Mouse (Mus musculus) kidney, embryonic 15.5 days (tissue): Measurements from ENCODE around the gene Tmco1. TPM values are rescaled to one million over a fixed set of nuclear protein-coding genes. Genes with fewer than 3 reads are reported as not detected.
A peak's percentile ranks its signal among the peaks of the same experiment; 100 is the strongest.
"Not testable (repeated sequence)": the region's sequence is repeated elsewhere in the genome, so short reads cannot be mapped to it uniquely, and the experiment has no call there.

Experiments used
- ATAC-seq: fragments of 200-750 bp; cut with Nextera tagmentation; replicated peaks from 2 replicates; pipeline ENCODE4 v1.8.0; 2017; ENCODE audit warnings: moderate TSS enrichment; ENCODE audit not compliant: low FRiP score
- H3K27ac ChIP-seq: fragments of 300-500 bp; sonication (generic); 2 replicates; pipeline ENCODE4 v1.5.1; 2015; ENCODE audit warnings: mild to moderate bottlenecking, inconsistent platforms
- H3K27me3 ChIP-seq: fragments of 300-500 bp; sonication (generic); 2 replicates; pipeline ENCODE4 v1.6.1; 2015; ENCODE audit warnings: inconsistent platforms
- H3K36me3 ChIP-seq: fragments of 300-500 bp; sonication (generic); 2 replicates; pipeline ENCODE4 v1.6.1; 2015; ENCODE audit warnings: inconsistent platforms
- H3K4me1 ChIP-seq: fragments of 300-500 bp; sonication (generic); 2 replicates; pipeline ENCODE4 v1.6.1; 2015; ENCODE audit warnings: inconsistent platforms
- H3K4me2 ChIP-seq: fragments of 300-500 bp; sonication (generic); 2 replicates; pipeline ENCODE4 v1.6.1; 2015; ENCODE audit warnings: moderate library complexity, mild to moderate bottlenecking, inconsistent platforms
- H3K4me3 ChIP-seq: fragments of 300-500 bp; sonication (generic); replicated peaks from 2 replicates; pipeline ENCODE4 v1.5.1; 2015; ENCODE audit warnings: mild to moderate bottlenecking, inconsistent platforms
- H3K9ac ChIP-seq: fragments of 300-500 bp; sonication (generic); 2 replicates; pipeline ENCODE4 v1.6.1; 2015; ENCODE audit warnings: mild to moderate bottlenecking, inconsistent platforms
- H3K9me3 ChIP-seq: fragments of 300-500 bp; sonication (generic); replicated peaks from 2 replicates; pipeline ENCODE4 v1.6.1; 2016; ENCODE audit warnings: inconsistent platforms
- whole genome bisulfite sequencing: fragments of 180-500 bp; shearing (Covaris S2); methylation state at CpG from one replicate; pipeline ENCODE4 v1.1.7; 2015; ENCODE audit warnings: mixed read lengths; 5-methylcytosine and 5-hydroxymethylcytosine counted together
- polyA plus RNA-seq: library from polyadenylated mRNA; unstranded; fragments of >200 nt; fragmentation: Nextera tagmentation; extraction: Ambion mirVana; gene quantifications from 2 replicates; pipeline ENCODE4 v1.2.1, GENCODE M21; 2015

The Tmco1 gene
- polyA plus RNA-seq, 1 experiment from 2014 or later: 98.1 TPM

DNA sequence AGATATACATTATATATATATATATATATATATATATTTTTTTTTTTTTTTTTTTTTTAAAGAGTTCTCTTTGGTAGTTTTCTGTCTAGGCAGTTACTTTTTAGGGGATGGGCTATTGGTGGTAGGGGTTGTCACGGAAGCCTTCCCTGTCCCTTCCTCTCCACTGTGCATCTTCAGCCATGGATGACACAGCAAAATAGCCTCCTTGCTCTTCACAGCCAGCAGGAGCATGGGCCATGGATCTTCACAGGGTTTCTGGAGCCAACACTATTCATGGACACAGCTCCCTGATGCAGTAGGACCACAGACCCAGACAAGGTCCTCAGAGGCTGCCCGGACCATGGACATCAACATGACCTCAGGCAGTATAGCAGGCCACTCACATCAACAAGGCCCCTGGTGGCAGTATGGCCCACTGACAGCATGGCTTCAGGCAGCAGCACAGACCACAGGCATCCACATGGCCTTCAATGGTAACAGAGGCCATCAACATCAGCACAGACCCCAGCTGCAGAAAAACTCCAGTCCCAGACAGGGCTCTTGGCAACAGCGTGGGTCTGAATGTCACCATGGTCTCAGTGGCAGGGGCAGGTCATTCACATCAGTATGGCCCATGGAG, 32.8 kb downstream of the Tmco1 start:
- Histone ChIP-seq H3K4me2 (peak overlapping the region; percentile 89; the same call in 1 of the 2 replicates), H3K9me3 (no peaks in the 10 kb centered on the region), H3K9ac (no peak overlapping the region), H3K4me1 (0 out of 2 replicates have a peak, but pooled peaks cover 5% of the 10 kb centered on the region), H3K27me3 (peaks cover 12% of the 10 kb centered on the region; the same call in 1 of the 2 replicates), H3K36me3 (no peaks in the 10 kb centered on the region), H3K4me3 (no peak overlapping the region), H3K27ac (no peak overlapping the region)
- no peak for ATAC-seq
- WGBS: 89% methylated on average over 3 of the region's 3 CpGs

DNA sequence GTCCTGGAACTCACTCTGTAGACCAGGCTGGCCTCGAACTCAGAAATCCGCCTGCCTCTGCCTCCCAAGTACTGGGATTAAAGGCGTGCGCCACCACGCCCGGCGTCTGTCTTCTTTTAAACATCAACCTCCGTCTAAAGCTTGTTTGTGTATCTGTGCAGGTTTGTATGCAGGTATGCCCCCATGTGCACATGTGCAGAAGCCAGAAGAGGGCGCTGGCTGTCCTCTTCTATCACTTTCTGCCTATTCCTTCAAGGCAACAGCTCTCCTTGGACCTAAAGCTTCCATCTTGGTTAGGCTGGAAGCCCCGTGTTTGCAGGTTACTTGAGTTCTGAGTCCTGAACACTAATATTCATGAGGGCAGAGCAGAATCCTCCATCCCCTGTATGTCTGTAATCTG, 34.7 kb downstream of the Tmco1 start:
- no peak for ATAC-seq
- Histone ChIP-seq H3K4me1 (0 out of 2 replicates have a peak, but pooled peaks cover 5% of the 10 kb centered on the region), H3K4me3 (no peak overlapping the region), H3K4me2 (no peak overlapping the region), H3K9ac (no peak overlapping the region), H3K36me3 (no peaks in the 10 kb centered on the region), H3K27me3 (peaks cover 12% of the 10 kb centered on the region; the same call in 1 of the 2 replicates), H3K27ac (no peak overlapping the region), H3K9me3 (no peaks in the 10 kb centered on the region)
- WGBS: 91% methylated on average over 10 of the region's 10 CpGs

DNA sequence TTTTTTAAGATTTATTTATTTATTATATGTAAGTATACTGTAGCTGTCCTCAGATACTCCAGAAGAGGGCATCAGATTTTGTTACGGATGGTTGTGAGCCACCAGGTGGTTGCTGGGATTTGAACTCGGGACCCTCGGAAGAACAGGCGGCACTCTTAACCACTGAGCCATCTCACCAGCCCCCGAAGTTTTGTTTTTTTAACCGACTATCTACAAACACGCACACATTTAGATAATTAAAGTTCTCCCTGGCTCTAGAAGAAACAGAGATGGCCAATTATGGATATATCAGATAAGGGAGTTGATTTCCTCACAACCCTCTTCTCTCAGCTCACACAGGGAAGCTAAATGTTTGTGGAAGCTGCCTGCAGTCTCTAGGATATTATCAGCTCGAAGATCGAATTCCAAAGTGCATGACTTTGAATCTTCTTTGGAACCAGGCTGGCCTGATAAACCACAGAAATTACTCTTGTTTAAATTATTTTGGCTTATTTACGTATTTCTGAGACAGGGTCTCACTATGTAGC, 37.9 kb downstream of the Tmco1 start:
- H3K4me1 ChIP-seq, H3K27ac ChIP-seq, H3K36me3 ChIP-seq, H3K9ac ChIP-seq, H3K4me2 ChIP-seq, ATAC-seq, H3K4me3 ChIP-seq, H3K9me3 ChIP-seq, H3K27me3 ChIP-seq: not testable (repeated sequence)
- 86% methylated on average over 10 of the region's 10 CpGs for WGBS

DNA sequence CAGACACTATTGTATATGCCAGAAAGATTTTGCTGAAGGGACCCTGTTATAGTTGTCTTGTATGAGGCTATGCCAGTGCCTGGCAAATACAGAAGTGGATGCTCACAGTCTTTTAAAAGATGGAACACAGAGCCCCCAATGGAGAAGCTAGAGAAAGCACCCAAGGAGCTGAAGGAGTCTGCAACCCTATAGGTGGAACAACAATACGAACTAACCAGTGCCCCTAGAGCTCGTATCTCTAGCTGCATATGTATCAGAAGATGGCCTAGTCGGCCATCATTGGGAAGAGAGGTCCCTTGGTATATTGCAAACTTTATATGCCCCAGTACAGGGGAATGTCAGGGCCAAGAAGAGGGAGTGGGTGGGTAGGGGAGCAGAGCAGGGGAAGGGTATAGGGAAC, 41.0 kb downstream of the Tmco1 start:
- H3K4me3 ChIP-seq, H3K9me3 ChIP-seq, H3K27me3 ChIP-seq, ATAC-seq, H3K27ac ChIP-seq, H3K36me3 ChIP-seq, H3K9ac ChIP-seq, H3K4me1 ChIP-seq: not testable (repeated sequence)
- 70% methylated on average over 3 of the region's 3 CpGs for WGBS
- H3K4me2 ChIP-seq: peak overlapping the region; percentile 88; the same call in 1 of the 2 replicates

DNA sequence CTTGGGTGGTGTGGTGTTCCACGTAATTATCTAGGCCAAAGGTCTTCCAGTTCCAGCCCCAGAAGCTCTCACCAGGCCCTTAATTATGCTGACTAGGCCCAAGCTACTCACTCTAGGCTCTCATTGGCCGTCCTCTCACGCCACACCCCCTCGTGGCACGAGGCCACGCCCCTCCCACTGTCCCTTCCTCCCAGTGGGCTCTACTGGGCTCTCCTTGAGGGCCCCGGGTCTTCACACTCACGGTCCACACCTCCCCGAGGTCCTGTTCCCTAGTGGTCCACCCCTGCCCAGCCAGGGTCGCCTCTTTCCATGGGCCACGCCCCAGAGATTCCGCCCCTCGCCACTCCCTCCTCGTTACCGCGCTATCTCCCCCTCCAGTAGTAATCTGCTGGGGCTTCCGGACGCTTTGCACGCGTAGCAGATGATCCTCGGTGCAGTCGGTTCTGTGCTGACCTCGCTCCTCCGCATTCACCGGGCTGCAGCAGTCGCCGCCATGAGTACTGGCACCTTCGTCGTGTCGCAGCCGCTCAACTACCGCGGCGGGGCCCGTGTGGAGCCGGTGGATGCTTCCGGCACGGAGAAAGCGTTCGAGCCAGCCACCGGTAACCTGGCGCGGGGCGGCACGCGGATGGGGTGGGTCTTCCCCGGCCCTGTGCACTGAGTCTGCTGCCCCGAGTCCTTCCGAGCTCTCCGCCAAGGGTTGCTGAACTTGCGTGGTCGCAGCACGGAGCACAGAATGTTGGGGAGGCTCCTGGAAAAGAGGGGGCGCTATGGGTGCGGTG, 41.8 kb downstream of the Tmco1 start, which contains the start of gene Aldh9a1:
TSS of gene Aldh9a1 (plus strand) at position 177 of the 782 bp plus-strand sequence.
- ATAC-seq: peak; percentile 99
- Histone ChIP-seq H3K27ac (peak within 1 kb of the TSS; percentile 85), H3K9ac (peak within 1 kb of the TSS; percentile 67), H3K4me3 (peak within 1 kb of the TSS; percentile 70), H3K27me3 (no peaks in the 10 kb centered on the region), H3K36me3 (peaks cover 15% of the 10 kb centered on the region), H3K4me1 (peaks cover 9% of the 10 kb centered on the region), H3K9me3 (no peaks in the 10 kb centered on the region), H3K4me2 (peak within 1 kb of the TSS; percentile 88)
- under 1% methylated on average over 55 of the region's 55 CpGs for WGBS

DNA sequence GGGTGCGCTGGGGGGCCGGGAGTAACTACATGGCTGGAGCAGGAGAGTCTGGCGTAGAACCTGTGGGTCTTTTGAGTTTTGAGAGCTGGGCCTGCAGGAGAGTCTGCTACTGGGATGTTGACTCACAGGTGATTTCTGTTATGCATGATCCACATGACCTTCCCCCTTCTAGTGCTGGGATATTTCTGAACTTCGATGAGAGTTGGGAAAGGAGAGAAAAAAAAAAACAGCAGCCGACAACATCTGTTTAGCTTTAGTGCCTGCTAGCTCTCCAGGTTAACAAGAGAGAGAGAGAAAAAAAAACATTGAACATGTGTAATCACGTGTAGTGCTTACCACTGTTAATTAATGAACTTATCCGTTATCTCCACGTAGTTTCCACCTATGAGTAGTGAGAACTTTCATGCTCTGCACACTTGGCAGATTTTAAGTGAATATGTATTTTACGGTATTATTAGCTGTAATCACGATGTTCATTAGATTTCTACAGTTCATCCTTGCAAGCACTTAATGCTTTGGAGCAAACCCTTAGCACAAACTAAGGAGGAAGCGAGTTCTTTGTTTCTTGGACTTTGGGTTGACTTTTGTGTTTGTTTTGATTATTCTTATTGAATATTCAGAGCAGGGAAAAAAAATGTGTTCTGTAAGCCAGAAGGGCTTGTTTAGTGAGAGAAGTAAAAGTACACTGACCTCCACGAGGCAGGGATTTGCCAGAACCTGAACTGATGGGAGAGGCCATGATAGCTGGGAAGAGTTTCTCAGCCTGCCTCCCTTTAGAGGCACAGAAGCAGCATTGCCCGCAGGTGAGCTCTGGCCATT, 42.6 kb downstream of the Tmco1 start:
- H3K4me2 ChIP-seq: peak overlapping the region; percentile 88
- WGBS: 31% methylated on average over 13 of the region's 13 CpGs
- no peaks in the 10 kb centered on the region for H3K9me3 ChIP-seq
- peak overlapping the region; percentile 67 for H3K9ac ChIP-seq
- H3K4me3 ChIP-seq: peak overlapping the region; percentile 70
- peak overlapping the region; percentile 85; the same call in 1 of the 2 replicates for H3K27ac ChIP-seq
- peaks cover 23% of the 10 kb centered on the region for H3K36me3 ChIP-seq
- ATAC-seq: peak; percentile 3; the same call in 1 of the 2 replicates
- no peaks in the 10 kb centered on the region for H3K27me3 ChIP-seq
- H3K4me1 ChIP-seq: peaks cover 9% of the 10 kb centered on the region

DNA sequence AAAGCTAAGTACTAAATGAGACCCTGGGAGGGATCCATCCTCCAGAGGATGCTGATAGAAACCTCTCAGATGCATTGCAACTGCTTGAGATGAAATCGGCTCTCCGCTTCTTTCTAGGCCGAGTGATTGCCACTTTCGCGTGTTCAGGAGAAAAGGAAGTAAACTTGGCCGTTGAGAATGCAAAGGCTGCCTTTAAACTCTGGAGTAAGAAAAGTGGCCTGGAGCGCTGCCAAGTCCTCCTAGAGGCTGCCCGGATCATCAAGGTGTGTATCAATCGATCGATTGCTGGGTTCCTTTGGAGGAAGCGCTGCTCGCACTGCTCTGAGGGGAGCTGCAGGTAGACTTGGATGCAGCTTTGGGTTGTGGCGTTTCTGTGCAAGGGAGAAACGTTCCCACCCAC, 44.2 kb downstream of the Tmco1 start:
- peaks cover 9% of the 10 kb centered on the region for H3K4me1 ChIP-seq
- no peak overlapping the region for H3K4me2 ChIP-seq
- H3K27me3 ChIP-seq: no peaks in the 10 kb centered on the region
- peaks cover 39% of the 10 kb centered on the region for H3K36me3 ChIP-seq
- H3K9me3 ChIP-seq: no peaks in the 10 kb centered on the region
- H3K9ac ChIP-seq: no peak overlapping the region
- no peak overlapping the region for H3K27ac ChIP-seq
- WGBS: 85% methylated on average over 14 of the region's 14 CpGs
- H3K4me3 ChIP-seq: no peak overlapping the region
- ATAC-seq: no peak

DNA sequence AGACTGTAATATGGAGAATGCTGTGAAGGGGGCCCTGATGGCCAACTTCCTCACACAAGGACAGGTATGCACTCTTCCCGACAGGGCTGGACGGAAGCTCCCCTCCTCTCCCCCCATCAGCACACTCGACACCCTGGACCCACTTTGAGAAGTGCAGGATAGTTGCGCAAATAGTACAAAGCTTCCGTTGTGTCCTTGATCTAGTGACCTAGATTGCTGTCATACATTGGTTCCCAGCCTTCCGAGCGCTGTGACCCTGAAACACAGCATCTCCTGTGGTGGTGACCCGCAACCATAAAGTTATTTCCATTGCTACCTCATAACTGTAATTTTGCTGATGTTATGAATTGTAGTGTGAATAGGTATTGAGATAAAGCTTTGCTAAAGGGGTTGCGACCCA, 49.2 kb downstream of the Tmco1 start:
- 95% methylated on average over 9 of the region's 9 CpGs for WGBS
- no peak overlapping the region for H3K9ac ChIP-seq
- H3K4me3 ChIP-seq: no peak overlapping the region
- no peaks in the 10 kb centered on the region for H3K27me3 ChIP-seq
- H3K4me1 ChIP-seq: no peaks in the 10 kb centered on the region
- no peak overlapping the region for H3K27ac ChIP-seq
- H3K9me3 ChIP-seq: no peaks in the 10 kb centered on the region
- H3K4me2 ChIP-seq: no peak overlapping the region
- H3K36me3 ChIP-seq: peaks cover 72% of the 10 kb centered on the region
- no peak for ATAC-seq

DNA sequence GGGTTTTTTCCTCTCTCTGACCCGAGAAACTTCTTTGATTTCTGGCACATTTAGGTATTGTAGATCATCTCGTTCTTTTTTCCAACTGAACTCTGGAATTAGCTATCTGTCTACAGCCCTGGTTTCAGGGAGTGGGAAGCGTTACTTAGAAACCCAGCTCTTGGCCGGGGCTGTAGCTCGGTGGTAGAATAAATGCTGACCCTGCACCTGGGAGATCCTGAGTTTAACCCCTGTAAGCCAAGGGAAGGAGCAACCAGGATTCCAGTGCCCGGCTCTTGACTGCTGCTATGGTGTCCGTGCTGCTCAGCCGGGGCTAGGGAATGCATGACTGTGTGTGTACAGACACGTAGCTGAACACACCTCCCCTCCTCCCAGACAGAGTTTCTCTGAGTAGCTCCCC, 50.6 kb downstream of the Tmco1 start:
- Histone ChIP-seq H3K27me3 (no peaks in the 10 kb centered on the region), H3K4me3 (no peak overlapping the region), H3K4me1 (no peaks in the 10 kb centered on the region), H3K36me3 (peaks cover 69% of the 10 kb centered on the region), H3K9ac (no peak overlapping the region), H3K9me3 (no peaks in the 10 kb centered on the region), H3K27ac (no peak overlapping the region), H3K4me2 (no peak overlapping the region)
- WGBS: 88% methylated on average over 9 of the region's 9 CpGs
- no peak for ATAC-seq

DNA sequence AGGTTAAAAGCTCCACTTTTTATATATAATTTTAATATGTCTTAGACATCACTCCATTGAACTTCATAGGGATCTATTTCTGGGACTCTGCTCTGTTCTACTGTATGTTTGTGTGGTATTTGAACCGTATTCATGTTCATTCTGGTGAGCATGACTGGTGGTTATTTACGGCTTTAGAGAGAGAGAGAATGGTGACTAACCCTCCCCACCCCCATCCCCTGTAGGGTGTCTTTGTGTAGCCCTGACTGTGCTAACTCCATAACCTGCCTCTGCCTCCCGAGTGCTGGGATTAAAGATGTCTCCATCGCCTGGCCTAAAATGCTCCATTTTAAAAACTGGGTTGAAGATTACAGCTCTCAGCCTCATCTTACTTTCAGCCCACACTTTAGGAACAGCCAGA, 52.1 kb downstream of the Tmco1 start:
- Histone ChIP-seq H3K36me3 (peaks cover 54% of the 10 kb centered on the region), H3K4me1 (no peaks in the 10 kb centered on the region), H3K9me3 (no peaks in the 10 kb centered on the region), H3K27ac (no peak overlapping the region), H3K4me3 (no peak overlapping the region), H3K9ac (no peak overlapping the region), H3K4me2 (no peak overlapping the region), H3K27me3 (no peaks in the 10 kb centered on the region)
- WGBS: 78% methylated on average over 4 of the region's 4 CpGs
- no peak for ATAC-seq

DNA sequence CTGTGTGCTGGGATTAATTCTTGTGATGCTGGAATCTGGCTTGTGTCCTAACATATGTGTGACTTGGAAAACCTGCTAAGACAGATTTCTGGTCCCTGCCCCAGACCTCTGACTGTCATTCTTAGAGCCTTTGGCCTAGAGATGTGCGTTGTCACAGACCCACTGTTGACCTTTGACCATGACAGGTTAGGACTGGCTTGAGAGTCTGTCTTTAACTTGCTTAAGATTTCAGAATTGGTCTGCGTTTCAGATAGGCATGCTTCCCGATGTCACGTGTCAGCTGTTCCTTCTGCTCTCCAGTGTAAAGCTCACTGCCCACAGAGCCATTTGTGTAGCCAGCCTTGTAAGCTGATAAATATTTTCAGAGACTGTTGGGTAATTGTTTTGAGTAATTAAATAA, 54.6 kb downstream of the Tmco1 start:
- no peak for ATAC-seq
- H3K27me3 ChIP-seq: no peaks in the 10 kb centered on the region
- H3K4me3 ChIP-seq: no peak overlapping the region
- H3K36me3 ChIP-seq: peaks cover 50% of the 10 kb centered on the region
- H3K27ac ChIP-seq: no peak overlapping the region
- 80% methylated on average over 4 of the region's 4 CpGs for WGBS
- H3K9ac ChIP-seq: no peak overlapping the region
- no peaks in the 10 kb centered on the region for H3K4me1 ChIP-seq
- no peak overlapping the region for H3K4me2 ChIP-seq
- H3K9me3 ChIP-seq: no peaks in the 10 kb centered on the region
